Mouse (Mus musculus) ES-Bruce4 (cell line): ENCODE results near the gene Nol7. TPM values are rescaled to one million over a fixed set of nuclear protein-coding genes. Genes with fewer than 3 reads are reported as not detected.
A peak's percentile ranks its signal among the peaks of the same experiment; 100 is the strongest.

Experiments
- H3K27ac ChIP-seq: 2 replicates; pipeline ENCODE4 v1.5.1; 2012; ENCODE audit warnings: low read length, inconsistent platforms; ENCODE audit not compliant: insufficient read depth
- H3K27me3 ChIP-seq: 2 replicates; pipeline ENCODE4 v1.6.1; 2012; ENCODE audit warnings: mild to moderate bottlenecking, low read length, inconsistent platforms; ENCODE audit not compliant: control insufficient read depth, poor library complexity, insufficient read depth, severe bottlenecking
- H3K36me3 ChIP-seq: 2 replicates; pipeline ENCODE4 v1.6.1; 2012; ENCODE audit warnings: inconsistent platforms, mild to moderate bottlenecking, low read length, moderate library complexity; ENCODE audit not compliant: control insufficient read depth, poor library complexity, insufficient read depth, severe bottlenecking
- H3K4me1 ChIP-seq: one replicate; pipeline ENCODE4 v1.8.1; 2011; ENCODE audit warnings: low read length; ENCODE audit not compliant: control insufficient read depth, insufficient read depth
- H3K4me3 ChIP-seq: 2 replicates; pipeline ENCODE4 v1.5.1; 2011; ENCODE audit warnings: low read depth, mild to moderate bottlenecking, low read length
- H3K9ac ChIP-seq: 2 replicates; pipeline ENCODE4 v1.6.1; 2012; ENCODE audit warnings: low read depth, mild to moderate bottlenecking, inconsistent platforms; ENCODE audit not compliant: poor library complexity, severe bottlenecking
- H3K9me3 ChIP-seq: replicated peaks from 2 replicates; pipeline ENCODE4 v1.6.1; 2012; ENCODE audit warnings: mild to moderate bottlenecking, low read length, inconsistent platforms; ENCODE audit not compliant: control insufficient read depth, poor library complexity, insufficient read depth, severe bottlenecking
- CTCF ChIP-seq: IDR thresholded peaks from one replicate; pipeline ENCODE4 v1.8.1; 2011; ENCODE audit warnings: low read depth, low read length
- EP300 ChIP-seq: IDR thresholded peaks from 2 replicates; pipeline ENCODE4 v1.6.1; 2011; ENCODE audit warnings: low read depth, low read length; ENCODE audit not compliant: insufficient read depth
- POLR2A ChIP-seq: IDR thresholded peaks from one replicate; pipeline ENCODE4 v1.8.1; 2011; ENCODE audit warnings: low read length; ENCODE audit not compliant: insufficient read depth
- polyA plus RNA-seq: library from polyadenylated mRNA; stranded (reverse); fragments of >200 nt; gene quantifications from 2 replicates; pipeline ENCODE4 v1.2.4, GENCODE M21; 2011; ENCODE audit warnings: low read depth; ENCODE audit not compliant: missing spikeins, insufficient read depth, insufficient read length

Gene Nol7
- polyA plus RNA-seq, 1 experiment: 148 TPM

DNA sequence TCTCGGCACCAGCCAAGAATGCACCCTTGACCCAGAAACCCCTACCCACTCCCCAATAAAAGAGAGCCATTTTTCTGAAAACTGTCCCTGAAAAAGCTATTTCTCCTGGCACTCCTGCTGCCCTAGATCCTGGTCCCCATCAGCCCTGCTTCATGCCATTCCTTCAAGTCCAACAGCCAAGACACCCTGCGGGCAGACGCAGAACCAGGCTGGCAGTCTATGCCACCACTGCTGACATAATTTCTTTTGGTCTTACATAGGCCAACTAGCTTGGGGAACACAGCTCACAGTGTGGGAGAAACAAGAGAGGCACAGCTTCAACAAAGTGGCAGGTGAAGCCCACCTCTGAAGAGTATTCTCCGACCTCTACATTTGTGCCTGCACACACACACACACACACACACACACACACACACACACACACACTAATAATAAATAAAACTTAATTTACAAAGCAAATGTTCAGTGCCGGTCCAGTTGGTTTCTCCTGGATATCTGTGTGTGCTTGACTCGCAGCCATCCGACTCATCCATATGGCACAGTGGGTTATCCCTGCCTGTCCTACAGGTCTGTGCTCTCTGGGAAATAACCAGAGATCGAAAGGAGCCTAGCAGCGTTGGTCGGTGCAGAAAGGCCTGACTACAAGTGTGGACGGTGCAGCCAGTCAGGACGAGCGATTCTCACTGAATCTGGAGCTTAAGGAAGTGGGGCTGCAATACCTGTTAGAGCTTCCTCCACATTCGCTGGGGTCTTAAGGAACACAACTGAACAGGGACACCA, 41.7 kb upstream of the Nol7 start:
- Histone ChIP-seq H3K27ac (no peak overlapping the region), H3K27me3 (no peaks in the 10 kb centered on the region), H3K36me3 (no peaks in the 10 kb centered on the region), H3K9me3 (no peaks in the 10 kb centered on the region), H3K9ac (no peak overlapping the region), H3K4me3 (no peak overlapping the region), H3K4me1 (no peaks in the 10 kb centered on the region)
- TF ChIP-seq CTCF (no peak), EP300 (no peak), POLR2A (no peak)

DNA sequence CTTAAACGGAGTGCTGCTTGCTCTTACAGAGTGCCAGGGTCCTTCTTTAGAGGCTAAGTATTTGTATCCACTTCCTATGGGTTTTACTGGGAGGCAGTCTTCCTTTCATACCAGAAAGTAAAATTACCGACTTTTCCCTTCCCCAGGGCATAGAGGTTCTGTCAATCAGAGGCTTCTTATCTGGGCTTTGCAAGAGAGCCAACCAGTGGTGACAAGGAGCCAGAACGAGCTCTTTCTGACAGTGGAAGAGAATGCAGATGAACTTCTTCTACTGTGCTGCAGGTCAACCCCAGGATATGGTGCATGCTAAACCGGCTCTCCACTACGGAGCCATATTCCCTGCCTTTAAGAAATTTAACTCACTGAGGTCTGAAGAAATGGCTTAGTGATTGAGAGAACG, 37.7 kb upstream of the Nol7 start:
- TF ChIP-seq EP300 (no peak), POLR2A (no peak), CTCF (no peak)
- H3K9ac ChIP-seq: no peak overlapping the region
- no peaks in the 10 kb centered on the region for H3K9me3 ChIP-seq
- no peaks in the 10 kb centered on the region for H3K36me3 ChIP-seq
- no peaks in the 10 kb centered on the region for H3K27me3 ChIP-seq
- no peaks in the 10 kb centered on the region for H3K4me1 ChIP-seq
- no peak overlapping the region for H3K27ac ChIP-seq
- no peak overlapping the region for H3K4me3 ChIP-seq

DNA sequence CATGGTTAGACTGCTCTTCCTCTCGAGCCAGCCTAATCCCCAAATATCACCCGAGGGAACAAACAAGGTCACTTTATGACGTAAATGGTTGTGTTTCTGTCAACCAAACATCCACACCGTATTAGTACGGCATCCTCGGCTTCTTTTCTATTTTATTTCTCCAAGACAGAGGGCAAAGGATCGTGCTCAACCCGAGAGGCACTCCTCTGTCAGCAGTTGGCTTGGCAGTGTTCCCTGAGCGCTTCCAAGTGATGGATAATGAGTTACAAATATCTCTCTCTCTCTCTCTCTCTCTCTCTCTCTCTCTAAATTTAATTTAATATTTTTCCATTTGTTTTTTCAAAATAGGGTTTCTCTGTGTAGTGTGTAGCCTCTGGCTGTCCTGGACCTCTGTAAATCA, 35.8 kb upstream of the Nol7 start:
- no peak overlapping the region for H3K9ac ChIP-seq
- H3K27me3 ChIP-seq: no peaks in the 10 kb centered on the region
- no peak overlapping the region for H3K4me3 ChIP-seq
- H3K9me3 ChIP-seq: no peaks in the 10 kb centered on the region
- no peak overlapping the region for H3K27ac ChIP-seq
- no peak for TF ChIP-seq CTCF
- TF ChIP-seq POLR2A: no peak
- TF ChIP-seq EP300: no peak
- H3K4me1 ChIP-seq: no peaks in the 10 kb centered on the region
- no peaks in the 10 kb centered on the region for H3K36me3 ChIP-seq

DNA sequence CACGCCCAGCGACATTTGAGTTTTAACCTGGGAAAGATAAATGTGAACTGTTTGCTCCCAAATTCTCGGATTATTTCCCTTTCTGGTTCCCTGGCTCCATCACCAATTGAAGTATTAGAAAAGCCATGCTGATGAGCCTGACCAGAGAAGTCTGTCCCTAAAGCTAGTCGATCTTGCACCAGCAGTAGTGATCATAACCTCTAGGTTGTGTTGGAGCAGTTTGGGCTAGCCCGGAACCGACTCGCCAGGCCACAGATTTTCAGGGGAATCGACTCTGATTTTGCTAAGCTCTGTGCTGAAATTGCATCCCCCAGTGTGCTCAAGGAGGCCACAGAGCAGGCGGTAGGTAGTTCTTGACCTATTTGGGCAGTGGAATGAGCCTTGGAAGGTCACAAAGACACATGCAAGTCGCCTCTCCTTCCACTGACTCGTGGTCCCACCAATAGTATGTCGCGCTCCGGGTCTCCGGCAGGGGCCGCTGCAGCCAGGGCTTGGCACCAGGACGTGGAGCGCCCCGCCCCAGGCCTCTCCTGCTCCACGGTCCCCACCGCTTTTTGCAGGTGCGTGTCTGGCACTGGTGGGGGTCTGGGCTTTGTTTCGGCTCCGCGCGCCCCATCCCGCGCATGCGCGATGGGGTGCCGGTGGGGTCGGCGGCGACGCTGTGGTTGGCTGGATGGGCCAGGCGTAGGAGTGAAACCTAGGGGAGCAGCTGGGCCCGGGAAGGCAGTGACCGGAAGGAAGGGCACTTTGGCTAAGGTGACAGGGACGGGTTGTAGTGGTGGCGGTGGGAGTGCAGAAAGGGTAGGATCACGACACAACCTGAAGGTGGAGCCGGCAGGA, 33.0 kb upstream of the Nol7 start, which contains the start of gene Sirt5:
TSS of gene Sirt5 (plus strand) at position 512 of the 840 bp plus-strand sequence.
- Histone ChIP-seq H3K9ac (peak within 1 kb of the TSS; percentile 66), H3K4me1 (no peaks in the 10 kb centered on the region), H3K27ac (peak within 1 kb of the TSS; percentile 59; the same call in 1 of the 2 replicates), H3K4me3 (peak within 1 kb of the TSS; percentile 76), H3K9me3 (no peaks in the 10 kb centered on the region), H3K36me3 (no peaks in the 10 kb centered on the region), H3K27me3 (no peaks in the 10 kb centered on the region)
- peak; percentile 69 for TF ChIP-seq CTCF
- no peak for TF ChIP-seq POLR2A

DNA sequence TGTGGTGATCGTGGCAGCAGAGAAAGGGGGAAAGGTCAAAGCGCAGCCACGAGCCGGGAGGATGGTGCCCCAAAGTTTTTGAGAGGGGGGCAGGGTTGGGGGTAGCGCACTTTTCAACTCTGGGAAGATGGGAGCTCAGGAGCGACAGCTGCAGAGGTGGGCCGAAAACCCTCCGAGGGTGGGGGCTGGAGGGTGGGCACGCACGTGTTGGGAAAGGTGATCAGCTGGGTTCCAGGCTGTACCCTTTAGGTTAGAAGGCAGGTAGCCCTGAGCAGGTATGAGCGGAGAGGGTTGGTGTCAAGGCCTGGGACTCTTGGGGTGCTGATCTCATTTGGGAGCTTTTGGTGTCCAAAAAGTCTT, 32.4 kb upstream of the Nol7 start:
- Histone ChIP-seq H3K9me3 (no peaks in the 10 kb centered on the region), H3K27me3 (no peaks in the 10 kb centered on the region), H3K27ac (no peak overlapping the region), H3K9ac (peak overlapping the region; percentile 66), H3K4me1 (no peaks in the 10 kb centered on the region), H3K36me3 (no peaks in the 10 kb centered on the region), H3K4me3 (peak overlapping the region; percentile 76)
- TF ChIP-seq EP300: no peak; the same call in 1 of the 2 replicates
- no peak for TF ChIP-seq CTCF
- no peak for TF ChIP-seq POLR2A

DNA sequence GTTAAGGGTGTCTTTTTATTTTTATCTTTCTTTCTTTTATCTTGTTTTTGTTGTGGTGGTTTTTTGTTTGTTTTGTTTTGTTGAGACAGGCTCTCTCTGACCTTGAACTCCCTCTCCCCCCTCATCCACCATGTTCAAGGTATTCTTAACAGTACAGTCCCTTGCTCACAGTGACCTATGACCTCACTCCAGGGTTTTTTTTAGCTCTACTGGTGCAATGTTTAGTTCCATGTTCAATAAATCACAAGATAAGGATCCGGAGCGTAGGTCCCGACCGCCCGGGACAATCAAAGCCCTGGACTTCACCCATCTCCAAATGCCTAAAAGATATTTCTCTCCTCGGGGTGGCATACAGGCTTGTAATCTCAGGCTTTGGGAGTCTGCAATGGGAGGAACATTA, 28.1 kb upstream of the Nol7 start:
- TF ChIP-seq POLR2A: no peak
- TF ChIP-seq EP300: no peak
- TF ChIP-seq CTCF: no peak
- Histone ChIP-seq H3K36me3 (peaks cover 5% of the 10 kb centered on the region; the same call in 1 of the 2 replicates), H3K9ac (no peak overlapping the region), H3K4me1 (peaks cover 2% of the 10 kb centered on the region), H3K4me3 (no peak overlapping the region), H3K9me3 (no peaks in the 10 kb centered on the region; the same call in none of the 2 replicates), H3K27me3 (no peaks in the 10 kb centered on the region), H3K27ac (no peak overlapping the region)
